Mouse (Mus musculus) neural tube, embryonic 15.5 days (tissue): ENCODE data around the gene Sytl2. TPM values are rescaled to one million over a fixed set of nuclear protein-coding genes. Genes with fewer than 3 reads are reported as not detected.

Source experiments
- ATAC-seq: fragments of 200-750 bp; cut with Nextera tagmentation; 2 replicates; pipeline ENCODE4 v1.8.0; 2017; ENCODE audit warnings: mild to moderate bottlenecking, moderate TSS enrichment, moderate library complexity; ENCODE audit not compliant: low FRiP score
- H3K27ac ChIP-seq: fragments of 300-500 bp; sonication (generic); replicated peaks from 2 replicates; pipeline ENCODE4 v1.5.1; 2015; ENCODE audit warnings: mild to moderate bottlenecking, inconsistent platforms
- H3K27me3 ChIP-seq: fragments of 300-500 bp; sonication (generic); replicated peaks from 2 replicates; pipeline ENCODE4 v1.6.1; 2015; ENCODE audit warnings: inconsistent platforms
- H3K36me3 ChIP-seq: fragments of 300-500 bp; sonication (generic); 2 replicates; pipeline ENCODE4 v1.6.1; 2015; ENCODE audit warnings: inconsistent platforms
- H3K4me1 ChIP-seq: fragments of 300-500 bp; sonication (generic); 2 replicates; pipeline ENCODE4 v1.6.1; 2015; ENCODE audit warnings: inconsistent platforms
- H3K4me2 ChIP-seq: fragments of 300-500 bp; sonication (generic); 2 replicates; pipeline ENCODE4 v1.6.1; 2015; ENCODE audit warnings: inconsistent platforms, mild to moderate bottlenecking, moderate library complexity
- H3K4me3 ChIP-seq: fragments of 300-500 bp; sonication (generic); replicated peaks from 2 replicates; pipeline ENCODE4 v1.5.1; 2015; ENCODE audit warnings: mild to moderate bottlenecking, inconsistent platforms
- H3K9ac ChIP-seq: fragments of 300-500 bp; sonication (generic); replicated peaks from 2 replicates; pipeline ENCODE4 v1.6.1; 2015; ENCODE audit warnings: mild to moderate bottlenecking, inconsistent platforms
- H3K9me3 ChIP-seq: fragments of 300-500 bp; sonication (generic); replicated peaks from 2 replicates; pipeline ENCODE4 v1.6.1; 2016; ENCODE audit warnings: inconsistent platforms
- WGBS: fragments of 180-500 bp; shearing (Covaris S2); methylation state at CpG from one replicate; pipeline ENCODE4 v1.1.7; 2015; ENCODE audit warnings: mixed read lengths; 5-methylcytosine and 5-hydroxymethylcytosine counted together
- polyA plus RNA-seq: library from polyadenylated mRNA; unstranded; fragments of >200 nt; fragmentation: Nextera tagmentation; extraction: Ambion mirVana; gene quantifications from 2 replicates; pipeline ENCODE4 v1.2.1, GENCODE M21; 2015

The Sytl2 gene
- 9.8 and 10.1 TPM in 2 replicates for polyA plus RNA-seq

DNA sequence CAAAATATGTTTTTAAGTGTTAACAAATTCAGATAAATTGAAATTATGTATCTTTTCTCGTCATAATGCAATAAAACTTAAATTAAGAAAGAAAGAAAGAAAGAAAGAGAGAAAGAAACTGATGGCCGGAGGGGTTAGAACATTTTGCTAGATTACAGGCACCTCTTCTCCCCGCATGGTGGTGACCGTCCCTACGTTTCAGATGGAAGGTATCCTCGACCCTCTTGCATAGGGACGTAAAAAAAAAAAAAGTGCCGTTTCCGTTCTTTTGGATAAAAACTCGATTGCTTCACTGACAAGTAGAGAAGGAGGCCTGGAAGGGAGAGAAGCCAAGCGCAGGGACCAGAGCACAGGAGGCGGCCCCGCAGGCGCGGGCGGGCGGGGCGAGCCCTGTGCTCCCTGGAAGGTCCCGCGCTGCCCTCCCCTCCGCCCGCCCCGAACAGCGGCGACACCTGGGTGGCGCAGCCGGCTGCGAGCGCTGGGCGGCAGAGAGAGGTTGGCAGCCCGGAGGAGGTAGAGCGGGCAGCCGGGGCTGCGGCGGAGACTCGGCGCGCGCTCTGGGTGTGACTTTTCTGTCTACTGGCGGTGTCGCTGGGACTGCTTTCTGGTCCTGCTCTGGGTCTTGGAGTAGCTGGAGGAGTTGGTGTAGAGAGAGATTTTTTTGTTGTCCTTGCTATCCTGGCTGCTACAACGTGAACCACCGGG lies at the start of gene Sytl2:
Gene Sytl2, plus strand, starts transcription at position 311 of the 705 bp plus-strand sequence.
- Histone ChIP-seq H3K27me3 (peaks cover 30% of the 10 kb centered on the region), H3K4me3 (peak within 1 kb of the TSS; percentile 67), H3K36me3 (no peaks in the 10 kb centered on the region), H3K9ac (peak within 1 kb of the TSS; percentile 64), H3K4me1 (peaks cover 7% of the 10 kb centered on the region), H3K27ac (no peak within 1 kb of the TSS), H3K9me3 (no peaks in the 10 kb centered on the region), H3K4me2 (peak within 1 kb of the TSS; percentile 99)
- peak; percentile 86 for ATAC-seq
- 1% methylated on average over 41 of the region's 43 CpGs for WGBS

DNA sequence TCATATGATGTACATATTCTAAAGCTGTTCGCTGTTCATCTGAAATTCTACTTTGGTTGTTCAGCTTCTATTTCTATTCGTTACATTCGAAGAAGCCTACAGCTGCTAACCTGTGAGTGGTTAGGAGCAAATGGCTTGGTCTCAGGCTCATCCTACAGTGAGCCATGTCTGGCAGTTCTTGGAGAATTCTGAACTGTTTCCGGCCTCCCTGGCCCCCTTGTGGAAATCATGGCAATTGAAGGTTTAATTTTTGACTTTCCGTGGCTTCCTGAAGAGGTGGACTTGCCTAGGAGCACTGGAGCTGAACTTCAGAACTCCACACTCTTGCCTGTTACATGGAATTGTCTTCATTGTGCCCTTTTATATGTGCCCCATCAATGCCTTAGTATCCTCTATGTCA lies 49.1 kb upstream of the Sytl2 start:
- Histone ChIP-seq H3K4me1 (no peaks in the 10 kb centered on the region), H3K9me3 (no peaks in the 10 kb centered on the region), H3K4me2 (no peak overlapping the region), H3K36me3 (no peaks in the 10 kb centered on the region), H3K4me3 (no peak overlapping the region), H3K27me3 (no peaks in the 10 kb centered on the region), H3K9ac (no peak overlapping the region), H3K27ac (no peak overlapping the region)
- ATAC-seq: no peak
- 81% methylated on average over 5 of the region's 5 CpGs for whole genome bisulfite sequencing

DNA sequence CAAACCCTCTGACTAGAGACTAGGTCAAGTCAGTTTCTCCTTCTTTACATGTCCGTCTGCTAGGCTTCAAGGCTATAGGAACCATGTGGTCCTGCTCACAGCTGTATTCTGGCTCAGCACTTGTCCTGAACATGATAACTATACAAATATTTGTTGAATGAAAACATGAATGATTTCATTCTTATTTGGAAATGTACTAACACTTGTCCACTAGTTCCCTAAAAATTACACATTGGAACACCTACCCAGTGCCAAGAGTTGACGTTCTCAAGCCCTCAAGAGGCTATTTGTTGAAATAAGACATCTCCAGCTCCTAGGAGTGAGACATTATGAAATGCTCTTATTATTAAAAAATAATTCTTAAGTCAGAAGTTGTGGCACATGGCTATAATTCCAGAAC lies 43.4 kb upstream of the Sytl2 start:
- Histone ChIP-seq H3K27me3 (no peaks in the 10 kb centered on the region), H3K9me3 (no peaks in the 10 kb centered on the region), H3K36me3 (no peaks in the 10 kb centered on the region), H3K4me1 (no peaks in the 10 kb centered on the region), H3K9ac (no peak overlapping the region), H3K4me2 (no peak overlapping the region), H3K4me3 (no peak overlapping the region), H3K27ac (no peak overlapping the region)
- no peak for ATAC-seq
- 95% methylated on average over 2 of the region's 2 CpGs for WGBS

DNA sequence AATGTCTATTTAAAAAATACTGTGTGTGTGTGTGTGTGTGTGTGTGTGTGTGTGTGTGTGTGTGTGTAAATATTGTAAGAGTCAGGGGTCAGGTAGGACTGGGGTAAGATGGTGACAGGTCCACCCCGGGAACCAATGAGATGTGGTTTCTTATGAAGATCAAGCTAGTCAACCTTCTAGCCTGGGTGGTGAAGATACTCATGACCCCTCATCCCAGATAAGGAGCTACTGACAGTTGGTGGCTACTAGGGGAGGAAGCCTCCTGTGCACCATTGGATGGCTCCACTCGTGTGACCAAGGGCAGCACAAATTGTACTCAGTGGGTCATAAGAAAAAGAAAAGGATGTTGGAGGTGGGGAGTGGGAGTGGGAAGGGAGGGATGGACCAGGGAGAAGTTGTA lies 42.2 kb upstream of the Sytl2 start:
- no peak overlapping the region for H3K27ac ChIP-seq
- no peaks in the 10 kb centered on the region for H3K9me3 ChIP-seq
- no peak overlapping the region for H3K9ac ChIP-seq
- no peaks in the 10 kb centered on the region for H3K4me1 ChIP-seq
- H3K4me2 ChIP-seq: no peak overlapping the region
- no peaks in the 10 kb centered on the region for H3K36me3 ChIP-seq
- WGBS: 87% methylated on average over 2 of the region's 2 CpGs
- H3K4me3 ChIP-seq: no peak overlapping the region
- ATAC-seq: no peak
- no peaks in the 10 kb centered on the region for H3K27me3 ChIP-seq

DNA sequence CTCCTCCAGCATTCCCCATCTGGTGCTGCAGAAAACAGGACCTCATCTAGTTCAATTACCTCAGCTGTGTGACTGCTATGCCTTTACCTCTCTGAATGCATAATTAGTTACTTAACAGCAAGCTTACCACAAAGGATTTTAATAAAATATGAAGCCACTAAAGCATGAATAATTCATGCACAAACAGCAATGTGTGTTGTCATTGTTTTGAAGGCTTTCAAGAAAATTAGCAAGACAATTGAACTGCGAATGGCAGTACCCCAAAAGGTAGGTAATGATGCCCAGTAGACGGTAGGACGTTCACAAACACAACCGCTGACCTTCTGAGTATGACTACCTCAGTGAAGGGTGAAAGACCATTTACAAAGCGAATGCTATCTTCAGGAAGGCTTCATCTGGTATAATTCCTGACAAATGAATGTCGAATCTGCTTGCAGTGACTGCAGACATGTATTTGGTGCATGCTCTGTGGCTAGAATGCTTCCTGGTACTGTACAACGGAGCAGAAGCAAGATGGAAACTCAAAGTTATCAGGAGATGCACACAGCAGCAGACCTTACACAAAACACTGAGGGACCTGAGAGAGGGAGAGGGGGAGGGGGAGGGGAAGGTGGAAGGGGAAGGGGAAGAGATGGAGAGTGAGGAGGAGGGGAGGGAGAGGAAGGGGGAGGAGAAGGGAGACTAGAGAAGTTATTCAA lies 40.0 kb upstream of the Sytl2 start:
- Histone ChIP-seq H3K9me3 (no peaks in the 10 kb centered on the region), H3K4me3 (no peak overlapping the region), H3K4me2 (peak overlapping the region; percentile 40), H3K36me3 (no peaks in the 10 kb centered on the region), H3K27ac (no peak overlapping the region; the same call in 1 of the 2 replicates), H3K27me3 (no peaks in the 10 kb centered on the region), H3K9ac (no peak overlapping the region), H3K4me1 (peaks cover 5% of the 10 kb centered on the region)
- no peak for ATAC-seq
- 17% methylated on average over 7 of the region's 7 CpGs for WGBS

DNA sequence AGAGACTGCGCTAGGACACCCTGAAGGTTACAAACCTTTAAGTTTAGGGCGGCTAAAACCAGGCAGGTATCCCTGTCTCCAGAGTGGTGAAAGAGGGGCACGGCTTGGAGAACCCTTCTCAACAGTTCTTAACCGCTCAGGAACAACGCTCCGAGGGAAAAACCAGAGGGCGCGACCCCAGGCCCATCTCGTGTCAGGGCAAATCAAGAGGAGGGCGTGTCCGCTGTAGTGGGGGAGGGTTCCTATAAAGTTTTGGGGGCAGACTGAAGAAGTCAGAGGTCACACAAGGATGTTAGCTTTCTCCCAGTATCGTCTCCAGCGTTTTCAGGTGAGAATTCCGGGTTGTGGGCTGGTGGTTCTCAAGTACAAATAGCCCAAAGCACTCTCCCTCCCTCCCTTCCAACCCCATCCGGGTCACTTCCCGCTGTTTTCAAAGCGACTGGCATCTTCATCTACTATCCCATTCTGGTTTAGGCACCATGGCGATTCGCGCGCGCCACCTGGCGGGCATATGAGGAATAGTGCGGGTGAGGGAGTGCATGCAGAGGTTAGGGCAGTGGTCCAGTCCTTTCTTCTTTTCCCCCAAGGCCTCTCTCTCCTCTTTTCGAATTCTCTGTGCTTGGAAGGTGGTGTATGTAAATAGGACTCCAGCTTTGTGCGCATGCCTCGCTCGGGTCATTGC lies 36.6 kb upstream of the Sytl2 start, which contains the start of gene Ccdc83:
Gene Ccdc83, minus strand, starts transcription at position 489 of the 682 bp plus-strand sequence.
- ATAC-seq: peak; percentile 92
- H3K4me2 ChIP-seq: peak within 1 kb of the TSS; percentile 61
- H3K9ac ChIP-seq: no peak within 1 kb of the TSS
- H3K36me3 ChIP-seq: no peaks in the 10 kb centered on the region
- no peaks in the 10 kb centered on the region for H3K9me3 ChIP-seq
- WGBS: 7% methylated on average over 28 of the region's 28 CpGs
- H3K27ac ChIP-seq: no peak within 1 kb of the TSS
- no peaks in the 10 kb centered on the region for H3K27me3 ChIP-seq
- peak within 1 kb of the TSS; percentile 28 for H3K4me3 ChIP-seq
- peaks cover 5% of the 10 kb centered on the region for H3K4me1 ChIP-seq

DNA sequence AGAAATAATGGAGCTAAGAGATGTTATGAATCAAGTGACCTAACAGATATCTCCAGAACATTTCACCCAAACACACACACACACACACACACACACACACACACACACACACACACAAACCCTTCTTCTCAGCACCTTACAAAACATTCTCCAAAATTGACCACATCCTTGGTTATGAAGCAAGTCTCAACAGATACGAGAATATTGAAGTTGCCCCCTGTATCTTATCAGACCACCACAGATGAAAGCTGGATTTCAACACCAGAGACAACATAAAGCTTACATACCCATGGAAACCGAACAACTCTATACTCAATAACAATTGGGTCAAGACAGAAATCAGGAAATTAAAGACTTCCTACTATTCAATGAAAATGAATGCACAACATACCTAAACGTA lies 31.9 kb upstream of the Sytl2 start:
- 82% methylated on average over 3 of the region's 3 CpGs for WGBS
- H3K4me3 ChIP-seq: no peak overlapping the region
- no peak overlapping the region for H3K27ac ChIP-seq
- no peaks in the 10 kb centered on the region for H3K9me3 ChIP-seq
- no peak for ATAC-seq
- no peaks in the 10 kb centered on the region for H3K36me3 ChIP-seq
- H3K9ac ChIP-seq: no peak overlapping the region
- H3K27me3 ChIP-seq: no peaks in the 10 kb centered on the region
- H3K4me1 ChIP-seq: peaks cover 4% of the 10 kb centered on the region
- H3K4me2 ChIP-seq: no peak overlapping the region

DNA sequence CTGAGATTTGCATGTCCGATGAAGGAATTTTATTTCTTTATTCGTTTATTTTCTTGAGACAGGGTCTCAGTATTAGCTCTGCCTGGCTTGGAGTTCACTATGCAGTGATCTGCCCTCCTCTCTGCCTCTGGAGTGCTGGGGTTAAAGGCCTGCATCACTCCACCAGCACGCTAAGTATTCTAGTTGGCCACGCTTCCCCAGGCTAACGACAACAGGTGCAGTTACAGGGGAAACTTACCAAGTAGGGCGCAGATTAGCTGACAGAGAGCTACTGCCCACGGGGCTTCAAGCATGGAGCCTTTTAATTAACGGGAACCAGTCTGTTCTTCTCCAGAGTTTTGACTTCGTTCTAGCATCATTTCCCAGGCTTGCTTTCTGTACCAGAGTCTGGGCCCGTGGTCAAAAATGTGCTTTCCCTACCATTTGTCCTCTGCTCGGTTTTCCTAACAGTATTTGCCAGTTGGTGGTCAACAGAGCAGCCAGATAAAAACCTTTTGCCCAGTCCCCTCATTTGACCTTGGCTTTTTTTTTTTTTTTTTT lies 27.4 kb upstream of the Sytl2 start:
- WGBS: 75% methylated on average over 11 of the region's 11 CpGs
- ATAC-seq: no peak

DNA sequence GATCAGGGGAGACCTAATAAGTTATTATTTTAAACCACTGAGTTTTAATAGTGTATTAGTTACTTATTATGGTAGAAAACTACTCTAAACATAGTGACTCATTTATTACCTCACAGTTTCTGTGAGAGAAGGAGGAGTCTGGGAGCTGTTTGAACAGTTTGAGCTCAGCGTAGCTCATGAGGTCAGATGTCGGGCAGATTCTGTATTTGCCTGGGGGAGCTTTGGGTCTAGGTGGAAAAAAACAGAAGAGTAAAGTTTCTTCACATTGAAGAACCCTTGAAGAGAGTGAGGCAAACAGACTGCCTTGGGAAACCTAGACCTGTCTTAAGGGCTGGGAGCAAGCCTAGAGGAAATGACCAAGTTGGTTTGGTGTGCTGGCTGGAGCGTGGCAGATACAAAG lies 24.8 kb upstream of the Sytl2 start:
- no peak overlapping the region for H3K4me2 ChIP-seq
- no peak overlapping the region for H3K4me3 ChIP-seq
- H3K36me3 ChIP-seq: no peaks in the 10 kb centered on the region
- no peaks in the 10 kb centered on the region for H3K4me1 ChIP-seq
- no peak for ATAC-seq
- 84% methylated on average over 3 of the region's 3 CpGs for WGBS
- no peaks in the 10 kb centered on the region for H3K27me3 ChIP-seq
- no peak overlapping the region for H3K27ac ChIP-seq
- H3K9me3 ChIP-seq: no peaks in the 10 kb centered on the region
- H3K9ac ChIP-seq: no peak overlapping the region

More for the DNA sequence above, 27.4 kb upstream of the Sytl2 start:
- H3K9me3 ChIP-seq: no peaks in the 10 kb centered on the region
- no peak overlapping the region for H3K4me3 ChIP-seq
- no peaks in the 10 kb centered on the region for H3K36me3 ChIP-seq
- H3K4me2 ChIP-seq: no peak overlapping the region
- H3K27me3 ChIP-seq: no peaks in the 10 kb centered on the region
- no peak overlapping the region for H3K27ac ChIP-seq
- H3K4me1 ChIP-seq: no peaks in the 10 kb centered on the region
- no peak overlapping the region for H3K9ac ChIP-seq

DNA sequence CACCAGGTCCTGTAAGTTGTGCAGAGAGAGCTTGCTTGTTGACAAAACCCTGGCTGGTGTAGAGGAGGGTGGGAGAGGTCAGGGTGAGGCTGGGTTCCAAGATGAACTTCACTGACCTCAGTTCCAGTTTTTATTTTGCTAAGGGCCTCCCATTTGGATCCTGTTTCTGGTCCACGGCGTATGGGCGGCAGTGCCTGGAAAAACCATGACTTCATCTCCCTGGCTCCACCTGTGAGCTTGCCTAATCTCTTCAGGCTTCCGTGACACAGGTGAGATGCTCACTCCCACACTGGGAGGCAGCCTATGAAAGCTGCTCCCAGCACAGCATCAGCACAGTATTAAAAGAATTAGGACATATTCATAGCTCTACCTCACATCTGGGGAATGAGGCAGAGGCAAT lies 24.3 kb upstream of the Sytl2 start:
- H3K4me3 ChIP-seq: no peak overlapping the region
- H3K27ac ChIP-seq: no peak overlapping the region
- H3K4me2 ChIP-seq: no peak overlapping the region
- ATAC-seq: no peak
- no peaks in the 10 kb centered on the region for H3K9me3 ChIP-seq
- no peaks in the 10 kb centered on the region for H3K36me3 ChIP-seq
- 89% methylated on average over 4 of the region's 4 CpGs for WGBS
- no peak overlapping the region for H3K9ac ChIP-seq
- H3K4me1 ChIP-seq: no peaks in the 10 kb centered on the region
- H3K27me3 ChIP-seq: no peaks in the 10 kb centered on the region

DNA sequence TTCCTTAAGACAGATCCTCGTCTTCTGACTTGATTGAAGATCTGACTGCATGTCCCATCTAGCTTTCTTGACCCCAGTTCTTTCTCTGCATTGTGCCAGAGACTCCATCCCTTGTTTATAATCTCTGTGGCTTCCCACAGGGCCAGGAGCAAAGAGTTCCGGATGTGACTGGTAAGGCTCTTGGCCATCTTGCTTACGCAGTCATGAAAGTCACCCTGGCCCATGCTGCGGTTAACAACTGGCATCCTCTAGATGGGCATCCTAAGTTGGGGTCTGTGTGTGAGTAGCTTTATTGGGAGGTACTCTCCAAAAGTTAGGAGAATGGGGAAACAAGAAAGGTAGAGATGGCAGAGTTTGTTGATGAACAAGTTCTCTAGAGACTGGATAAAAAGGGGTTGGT lies 22.9 kb upstream of the Sytl2 start:
- no peak for ATAC-seq

More for the DNA sequence above, 22.9 kb upstream of the Sytl2 start:
- no peak overlapping the region for H3K27ac ChIP-seq
- H3K9ac ChIP-seq: no peak overlapping the region
- H3K9me3 ChIP-seq: no peaks in the 10 kb centered on the region
- H3K4me2 ChIP-seq: no peak overlapping the region
- no peaks in the 10 kb centered on the region for H3K4me1 ChIP-seq
- no peaks in the 10 kb centered on the region for H3K27me3 ChIP-seq
- WGBS: 92% methylated on average over 4 of the region's 4 CpGs
- no peak overlapping the region for H3K4me3 ChIP-seq
- no peaks in the 10 kb centered on the region for H3K36me3 ChIP-seq
